ENCODE assay signal across 1 mouse cellular context in genomic region chr11:69774961-69775360, GRCm38 (mm10).
TF ChIP-seq lines count a peak whose summit lies in the region.

No protein-coding gene starts in this region.

TF ChIP-seq in CH12.LX, 34 proteins besides CTCF, POLR2A, EP300 and RAD21 (continued from another document):
- TF ChIP-seq SIN3A (IDR thresholded peaks at IDR 0.05; ENCODE audit: low read length) (peak; percentile 45; the same call in 1 of the 2 replicates), TCF12 (IDR thresholded peaks at IDR 0.05; ENCODE audit: low read depth, low read length) (peak; percentile 73), GABPA (IDR thresholded peaks at IDR 0.05; ENCODE audit: insufficient replicate concordance, low read depth, low read length) (no peak), CHD2 (IDR thresholded peaks at IDR 0.05; ENCODE audit: low read length) (no peak), MAFK (IDR thresholded peaks at IDR 0.05; ENCODE audit: insufficient replicate concordance, low read length) (0 out of 2 replicates have a peak, but pooled peaks have one; percentile 18), MEF2A (IDR thresholded peaks at IDR 0.05; ENCODE audit: borderline replicate concordance, low read depth, low read length) (peak; percentile 77), MAZ (IDR thresholded peaks at IDR 0.05; ENCODE audit: low read depth, low read length) (no peak), HCFC1 (IDR thresholded peaks at IDR 0.05; ENCODE audit: low read depth, low read length) (peak; percentile 54), MYC (IDR thresholded peaks at IDR 0.05; ENCODE audit: low read depth, low read length) (no peak), SMC3 (IDR thresholded peaks at IDR 0.05; ENCODE audit: low read depth, low read length) (no peak), TBP (conservative IDR thresholded peaks at IDR 0.05; ENCODE audit: low read depth, low read length) (peak; percentile 86), ETS1 (conservative IDR thresholded peaks at IDR 0.05; ENCODE audit: low read depth, low read length) (peak; percentile 51; the same call in 1 of the 2 replicates), NRF1 (IDR thresholded peaks at IDR 0.05; ENCODE audit: low read depth, low read length) (0 out of 2 replicates have a peak, but pooled peaks have one; percentile 20)
TF ChIP-seq in CH12.LX: peak in this region for 11.
